Mouse (Mus musculus): ENCODE data around the gene Serhl. TPM values are rescaled to one million over a fixed set of nuclear protein-coding genes. Genes with fewer than 3 reads are reported as not detected.

The Serhl gene
- polyA plus RNA-seq, 1 experiment = 31.5 TPM

- WGBS = 84% methylated on average over 6 of the region's 6 CpGs
These were observed 18.5 kb downstream of the Serhl start for GRCm38 (mm10) chr15:83107814-83108213.

GRCm38 (mm10) chr15:83111290-83111689 lies 22.0 kb downstream of the Serhl start:
- H3K27ac ChIP-seq (ENCODE audit: control insufficient read depth, insufficient read depth, low read depth, low read length, poor library complexity) = no peak overlapping the region
- no peaks in the 10 kb centered on the region for H3K4me1 ChIP-seq (ENCODE audit: control insufficient read depth, insufficient read depth, low read length)
- no peak overlapping the region for H3K4me3 ChIP-seq (replicated peaks; ENCODE audit: control insufficient read depth, low read depth, low read length)
- TF ChIP-seq POLR2A (IDR thresholded peaks at IDR 0.05; ENCODE audit: borderline replicate concordance, control insufficient read depth, low read depth, low read length) (no peak), CTCF (IDR thresholded peaks at IDR 0.05; ENCODE audit: control insufficient read depth, insufficient read depth, low read length) (no peak)
- WGBS = 62% methylated on average over 6 of the region's 6 CpGs

More at GRCm38 (mm10) chr15:83107814-83108213, 18.5 kb downstream of the Serhl start:
- TF ChIP-seq CTCF (IDR thresholded peaks at IDR 0.05; ENCODE audit: control insufficient read depth, insufficient read depth, low read length) (no peak), POLR2A (IDR thresholded peaks at IDR 0.05; ENCODE audit: borderline replicate concordance, control insufficient read depth, low read depth, low read length) (no peak)
- Histone ChIP-seq H3K27ac (ENCODE audit: control insufficient read depth, insufficient read depth, low read depth, low read length, poor library complexity) (no peak overlapping the region), H3K4me1 (ENCODE audit: control insufficient read depth, insufficient read depth, low read length) (no peaks in the 10 kb centered on the region), H3K4me3 (replicated peaks; ENCODE audit: control insufficient read depth, low read depth, low read length) (no peak overlapping the region)

GRCm38 (mm10) chr15:83111874-83112273 lies 22.6 kb downstream of the Serhl start:
- Histone ChIP-seq H3K4me3 (replicated peaks; ENCODE audit: control insufficient read depth, low read depth, low read length) (no peak overlapping the region), H3K27ac (ENCODE audit: control insufficient read depth, insufficient read depth, low read depth, low read length, poor library complexity) (no peak overlapping the region), H3K4me1 (ENCODE audit: control insufficient read depth, insufficient read depth, low read length) (no peaks in the 10 kb centered on the region)
- WGBS = 75% methylated on average over 7 of the region's 7 CpGs
- no peak for TF ChIP-seq CTCF (IDR thresholded peaks at IDR 0.05; ENCODE audit: control insufficient read depth, insufficient read depth, low read length)
- TF ChIP-seq POLR2A (IDR thresholded peaks at IDR 0.05; ENCODE audit: borderline replicate concordance, control insufficient read depth, low read depth, low read length) = no peak

GRCm38 (mm10) chr15:83112898-83113297 lies 23.6 kb downstream of the Serhl start:
- no peak overlapping the region for H3K4me3 ChIP-seq (replicated peaks; ENCODE audit: control insufficient read depth, low read depth, low read length)
- no peaks in the 10 kb centered on the region for H3K4me1 ChIP-seq (ENCODE audit: control insufficient read depth, insufficient read depth, low read length)
- 13% methylated on average over 11 of the region's 11 CpGs for WGBS
- TF ChIP-seq POLR2A (IDR thresholded peaks at IDR 0.05; ENCODE audit: borderline replicate concordance, control insufficient read depth, low read depth, low read length) (no peak), CTCF (IDR thresholded peaks at IDR 0.05; ENCODE audit: control insufficient read depth, insufficient read depth, low read length) (peak; percentile 61)
- H3K27ac ChIP-seq (ENCODE audit: control insufficient read depth, insufficient read depth, low read depth, low read length, poor library complexity) = no peak overlapping the region

- Histone ChIP-seq H3K4me3 (replicated peaks; ENCODE audit: control insufficient read depth, low read depth, low read length) (no peak overlapping the region), H3K27ac (ENCODE audit: control insufficient read depth, insufficient read depth, low read depth, low read length, poor library complexity) (no peak overlapping the region), H3K4me1 (ENCODE audit: control insufficient read depth, insufficient read depth, low read length) (no peaks in the 10 kb centered on the region)
- WGBS = 90% methylated on average over 9 of the region's 9 CpGs
- no peak for TF ChIP-seq CTCF (IDR thresholded peaks at IDR 0.05; ENCODE audit: control insufficient read depth, insufficient read depth, low read length)
- no peak for TF ChIP-seq POLR2A (IDR thresholded peaks at IDR 0.05; ENCODE audit: borderline replicate concordance, control insufficient read depth, low read depth, low read length)
These were observed 24.8 kb downstream of the Serhl start for GRCm38 (mm10) chr15:83114106-83114505.

GRCm38 (mm10) chr15:83115071-83115470 lies 25.8 kb downstream of the Serhl start:
- Histone ChIP-seq H3K4me1 (ENCODE audit: control insufficient read depth, insufficient read depth, low read length) (no peaks in the 10 kb centered on the region), H3K4me3 (replicated peaks; ENCODE audit: control insufficient read depth, low read depth, low read length) (no peak overlapping the region), H3K27ac (ENCODE audit: control insufficient read depth, insufficient read depth, low read depth, low read length, poor library complexity) (no peak overlapping the region)
- TF ChIP-seq CTCF (IDR thresholded peaks at IDR 0.05; ENCODE audit: control insufficient read depth, insufficient read depth, low read length) (no peak), POLR2A (IDR thresholded peaks at IDR 0.05; ENCODE audit: borderline replicate concordance, control insufficient read depth, low read depth, low read length) (no peak)
- 90% methylated on average over 6 of the region's 6 CpGs for WGBS

- Histone ChIP-seq H3K4me1 (ENCODE audit: control insufficient read depth, insufficient read depth, low read length) (no peaks in the 10 kb centered on the region; the same call in 1 of the 2 replicates), H3K27ac (ENCODE audit: control insufficient read depth, insufficient read depth, low read depth, low read length, poor library complexity) (no peak overlapping the region), H3K4me3 (replicated peaks; ENCODE audit: control insufficient read depth, low read depth, low read length) (no peak overlapping the region)
- 55% methylated on average over 7 of the region's 7 CpGs for WGBS
- TF ChIP-seq CTCF (IDR thresholded peaks at IDR 0.05; ENCODE audit: control insufficient read depth, insufficient read depth, low read length) = no peak
- no peak for TF ChIP-seq POLR2A (IDR thresholded peaks at IDR 0.05; ENCODE audit: borderline replicate concordance, control insufficient read depth, low read depth, low read length)
These were observed 29.1 kb downstream of the Serhl start for GRCm38 (mm10) chr15:83118360-83118759.

- no peaks in the 10 kb centered on the region; the same call in 1 of the 2 replicates for H3K4me1 ChIP-seq (ENCODE audit: control insufficient read depth, insufficient read depth, low read length)
- H3K27ac ChIP-seq (ENCODE audit: control insufficient read depth, insufficient read depth, low read depth, low read length, poor library complexity) = peak overlapping the region; percentile 63
- WGBS = 4% methylated on average over 43 of the region's 43 CpGs
- TF ChIP-seq POLR2A (IDR thresholded peaks at IDR 0.05; ENCODE audit: borderline replicate concordance, control insufficient read depth, low read depth, low read length) (no peak), CTCF (IDR thresholded peaks at IDR 0.05; ENCODE audit: control insufficient read depth, insufficient read depth, low read length) (no peak)
- H3K4me3 ChIP-seq (replicated peaks; ENCODE audit: control insufficient read depth, low read depth, low read length) = peak overlapping the region; percentile 82
These were observed 32.6 kb downstream of the Serhl start for GRCm38 (mm10) chr15:83121709-83122565.

All from bone marrow, adult 2 months (tissue).